Mouse (Mus musculus) liver, adult (tissue): ENCODE results near the gene Suv39h2.

Experiments used
- GATA4 ChIP-seq: IDR thresholded peaks from 2 replicates; pipeline ENCODE4 v1.6.1; 2014; ENCODE audit warnings: mild to moderate bottlenecking, low read length; ENCODE audit not compliant: insufficient replicate concordance

Suv39h2 gene

DNA sequence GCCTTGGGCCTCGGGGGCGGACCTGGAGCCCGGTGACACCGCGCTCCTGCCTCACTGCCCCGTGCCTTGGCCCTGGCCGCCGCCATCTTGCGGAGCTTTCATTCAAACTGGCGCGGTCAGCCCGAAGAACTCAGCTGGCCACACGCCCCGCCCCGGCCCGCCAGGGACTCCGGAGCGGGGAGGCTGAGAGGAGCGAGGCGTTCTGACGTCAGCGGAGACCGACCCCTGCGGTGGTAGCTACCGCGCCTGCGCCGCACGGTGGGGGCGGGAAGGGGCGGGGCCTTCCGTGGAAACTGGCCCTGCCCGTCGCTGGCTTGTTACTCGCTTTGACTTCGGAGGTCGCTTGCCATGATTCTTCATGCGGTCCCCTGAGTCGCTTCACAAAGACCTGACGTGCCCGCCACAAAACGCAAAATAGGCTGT is at the start of gene Suv39h2:
Gene Suv39h2 (minus strand): TSS at position 171 of the 423 bp plus-strand sequence.
- no peak for TF ChIP-seq GATA4

DNA sequence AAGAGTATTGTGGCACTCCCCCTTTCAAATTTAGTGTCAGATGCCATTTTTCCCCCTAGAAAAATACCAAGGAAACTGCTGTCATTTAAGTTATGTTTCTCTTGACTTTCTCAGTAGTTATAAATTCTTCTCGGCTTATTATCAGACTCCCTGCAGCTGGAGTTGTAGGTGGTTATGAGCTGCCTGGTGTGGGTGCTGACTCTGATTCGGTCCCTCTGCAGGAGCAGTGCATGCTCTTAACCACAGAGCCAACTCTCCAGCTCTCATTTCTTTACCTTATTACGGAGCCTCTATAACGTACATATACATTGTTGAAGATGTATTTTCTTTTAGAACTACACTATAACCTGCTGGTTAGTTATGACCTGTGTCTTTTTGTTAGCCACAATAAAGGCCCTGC is 47.7 kb upstream of the Suv39h2 start:
- TF ChIP-seq GATA4 = no peak

DNA sequence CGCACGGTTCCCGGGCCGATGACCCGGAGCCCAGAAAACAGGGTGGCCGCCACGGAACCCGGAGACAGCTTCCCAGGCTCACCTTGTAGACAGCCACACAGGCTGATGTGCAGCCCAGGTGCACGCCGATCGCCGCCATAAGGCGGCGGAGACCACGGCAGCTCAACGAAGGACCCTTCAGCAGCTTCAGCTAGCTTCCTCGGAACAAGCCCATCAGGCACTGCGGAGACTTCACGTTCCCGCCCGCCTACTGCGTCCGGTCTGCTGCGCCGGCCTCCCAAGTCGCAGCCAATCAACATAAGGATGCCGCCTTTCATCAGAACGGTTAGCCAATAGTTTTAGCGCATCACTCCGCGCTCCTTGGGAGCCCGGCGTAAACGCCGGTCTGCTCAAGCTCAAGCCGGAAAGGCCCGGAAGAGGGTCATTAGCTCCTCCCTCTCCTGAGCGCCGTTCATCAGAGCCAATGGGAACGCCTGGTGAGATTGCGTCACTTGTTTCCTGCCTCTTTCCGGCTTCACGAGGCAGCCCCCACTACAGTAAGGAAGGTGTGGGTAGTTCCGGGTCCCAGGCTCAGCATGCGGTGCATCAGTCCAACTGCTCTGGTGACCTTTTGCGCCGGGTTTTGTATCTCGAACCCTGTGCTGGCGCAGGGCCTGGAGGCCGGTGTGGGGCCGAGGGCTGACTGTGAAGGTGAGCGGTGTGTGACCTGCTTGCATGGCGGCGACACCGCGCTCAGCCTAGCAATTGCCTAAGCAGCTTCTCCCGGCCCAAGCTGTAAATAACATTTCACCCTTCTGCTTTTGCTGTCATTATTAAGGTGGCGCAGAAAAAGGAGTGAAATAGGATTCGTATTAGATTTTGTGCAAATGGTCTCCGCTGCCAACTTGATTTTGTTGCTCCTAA is 38.0 kb upstream of the Suv39h2 start, which contains the start of the genes Gm45902, Hspa14 and Cdnf:
Gene Gm45902 (minus strand): TSS at position 239 of the 903 bp plus-strand sequence.
Gene Hspa14 (minus strand): TSS at position 263 of the 903 bp plus-strand sequence.
Gene Cdnf (plus strand): TSS at position 479 of the 903 bp plus-strand sequence.
- no peak for TF ChIP-seq GATA4

DNA sequence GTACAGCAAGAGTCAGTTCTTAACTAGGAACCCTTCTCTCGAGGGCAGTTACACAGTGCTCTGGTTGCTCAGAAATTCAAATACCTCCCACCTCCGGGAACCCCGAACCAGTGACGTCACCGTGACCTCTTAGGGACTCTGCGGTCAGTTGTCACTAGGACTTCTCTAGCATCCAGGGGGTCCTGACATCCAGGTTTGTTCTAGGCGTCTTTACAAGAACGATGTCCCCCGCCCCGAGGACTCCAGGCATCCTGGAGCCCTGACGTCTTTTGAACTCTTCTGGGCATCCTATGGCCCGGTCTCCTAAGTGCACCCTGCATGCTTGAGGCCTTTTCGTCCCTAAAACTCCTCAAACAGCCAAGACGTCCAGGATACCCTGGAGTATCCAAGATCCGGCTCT is 37.2 kb upstream of the Suv39h2 start:
- no peak for TF ChIP-seq GATA4

DNA sequence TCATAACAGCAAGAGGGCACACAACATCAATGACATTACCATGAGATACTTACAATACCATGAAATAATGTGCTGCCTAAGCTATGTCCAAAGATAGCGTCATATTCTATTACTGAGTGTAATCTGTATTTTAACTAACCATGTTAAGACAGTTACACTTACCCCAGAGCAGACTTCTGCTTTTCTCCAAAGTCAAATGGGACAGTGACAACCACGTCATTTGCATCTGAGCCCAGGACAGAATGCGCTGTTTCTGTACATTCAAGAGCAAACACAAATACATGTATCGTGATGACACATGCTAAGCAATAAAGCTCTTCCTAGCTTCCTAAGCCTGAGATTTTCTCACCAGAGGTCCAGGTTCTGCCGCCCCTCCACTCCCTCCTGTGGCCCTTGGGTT is 26.1 kb upstream of the Suv39h2 start:
- no peak for TF ChIP-seq GATA4

DNA sequence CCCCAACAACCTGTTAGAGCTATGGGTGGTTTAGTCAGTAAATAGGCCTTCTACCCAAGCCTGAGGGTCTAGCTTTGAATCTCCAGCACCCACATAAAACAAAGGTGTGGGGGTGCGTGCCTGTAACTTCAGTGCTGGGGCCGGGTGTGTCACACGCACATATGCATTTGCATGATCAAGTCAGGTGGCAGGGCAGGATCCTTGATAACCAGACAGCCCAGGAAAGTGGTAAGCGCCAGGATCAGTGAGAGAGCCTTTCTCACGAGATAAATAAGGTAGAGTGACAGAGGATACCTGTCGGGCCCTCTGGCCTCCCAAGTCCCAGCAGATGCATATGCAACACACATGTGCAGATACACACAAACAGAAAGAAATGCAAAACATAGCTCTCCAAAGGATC is 24.7 kb upstream of the Suv39h2 start:
- no peak for TF ChIP-seq GATA4

DNA sequence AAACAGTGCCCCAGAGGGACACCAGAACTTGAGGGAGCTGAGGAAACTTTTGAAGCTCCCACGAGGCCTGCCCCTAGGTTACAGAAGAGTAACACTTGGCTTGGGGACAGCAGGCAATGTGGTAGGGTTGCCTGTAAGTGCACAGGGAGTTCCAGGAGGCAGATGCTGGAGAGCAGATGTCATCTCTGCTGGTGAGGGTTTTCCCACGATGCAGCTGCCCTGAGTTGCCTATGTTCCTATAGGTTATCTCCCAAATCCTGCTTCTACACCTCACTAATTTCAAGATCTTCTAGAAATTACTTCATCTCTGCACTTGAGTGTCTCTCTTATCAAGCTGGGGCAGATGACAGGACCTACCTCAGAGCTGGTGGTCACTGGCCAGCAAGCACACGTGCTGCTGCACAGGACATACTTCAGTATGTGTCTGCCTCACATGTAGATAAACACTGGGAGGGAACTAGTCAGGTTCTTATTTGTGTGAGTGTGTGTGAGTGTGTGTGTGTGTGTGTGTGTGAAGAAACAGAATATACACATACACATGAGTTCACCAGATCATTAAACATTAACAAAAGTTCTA is 19.1 kb upstream of the Suv39h2 start:
- no peak for TF ChIP-seq GATA4

DNA sequence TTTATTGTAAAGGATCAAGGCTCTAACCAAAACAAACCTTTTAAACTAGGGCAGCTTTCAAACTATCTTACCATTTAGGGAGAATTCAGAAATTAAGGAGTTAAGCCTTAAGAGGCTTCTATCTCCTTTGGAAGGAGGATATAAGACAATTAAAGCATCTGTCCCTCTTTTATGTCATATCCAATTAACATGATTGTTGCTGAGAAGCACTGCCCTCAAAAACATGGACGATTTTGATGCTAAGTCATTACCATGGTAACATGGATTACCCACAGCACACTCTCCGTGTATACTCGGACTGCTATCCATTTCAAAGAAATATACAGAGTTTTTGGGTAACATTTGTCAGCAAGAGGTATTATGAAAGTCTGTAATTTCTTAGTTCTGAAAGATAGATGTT is 15.0 kb upstream of the Suv39h2 start:
- TF ChIP-seq GATA4 = no peak

DNA sequence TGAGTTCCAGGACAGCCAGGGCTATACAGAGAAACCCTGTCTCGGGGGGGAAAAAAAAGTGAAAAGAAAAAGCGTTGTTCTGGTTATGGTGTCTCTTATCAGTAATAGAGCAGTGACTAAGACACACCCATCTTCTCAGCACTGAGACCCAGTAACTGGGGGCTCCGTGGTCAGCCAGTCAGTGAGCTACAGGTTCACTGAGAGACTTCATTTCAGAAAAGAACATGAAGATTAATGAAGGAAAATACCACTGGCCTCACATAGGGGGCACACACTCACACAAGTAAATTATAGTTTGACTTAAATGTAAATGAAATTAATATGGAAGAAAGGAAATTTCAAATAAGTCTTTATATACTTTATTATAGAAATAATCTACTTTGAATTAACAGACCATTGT is 5.4 kb upstream of the Suv39h2 start:
- TF ChIP-seq GATA4 = no peak

DNA sequence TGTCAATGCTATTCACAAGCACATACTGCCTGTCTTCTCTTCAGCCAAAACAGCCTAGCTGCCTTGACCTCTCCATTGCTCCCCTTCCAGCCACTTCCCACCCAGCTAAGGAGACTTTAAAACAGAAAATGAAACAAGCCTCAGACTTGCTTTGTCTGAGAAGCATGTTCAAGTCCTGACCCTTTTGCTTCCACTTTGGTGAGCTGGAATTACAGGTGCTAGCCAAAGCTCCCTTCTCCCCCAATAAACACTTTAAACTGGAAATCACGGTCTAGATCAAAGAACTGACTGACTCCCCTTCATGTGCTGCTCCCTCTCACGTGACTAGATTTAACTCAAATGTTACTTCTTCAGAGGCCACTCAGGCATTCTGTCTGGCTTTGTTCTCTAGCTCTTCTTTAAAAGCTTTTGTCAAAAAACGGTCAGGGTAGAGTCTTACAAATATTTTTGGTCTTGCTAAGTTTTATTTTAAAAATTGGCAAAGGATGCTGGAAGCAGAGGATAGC is 968 bp upstream of the Suv39h2 start:
- TF ChIP-seq GATA4 = no peak

DNA sequence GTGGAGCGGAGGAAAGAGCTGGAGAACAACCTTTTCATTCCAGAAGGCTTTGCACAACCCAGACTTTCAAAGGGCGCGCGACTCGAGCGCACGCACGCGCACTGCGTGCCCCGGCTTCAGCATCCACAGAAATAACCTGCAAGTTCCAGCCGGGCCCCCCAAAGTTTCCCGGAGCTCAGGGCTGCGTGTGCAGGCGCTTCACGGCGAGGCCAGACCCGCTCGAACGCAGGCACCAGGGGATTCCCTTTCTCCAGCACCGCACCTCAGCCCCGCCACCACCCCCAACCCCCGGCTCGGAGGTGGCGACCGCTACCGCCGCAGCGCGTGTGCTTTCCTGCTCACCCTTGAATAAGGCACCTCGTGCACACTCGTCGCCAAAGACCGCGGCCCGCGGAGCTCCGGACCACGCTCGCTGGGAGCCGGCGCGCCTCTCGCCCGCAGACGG is 448 bp downstream of the Suv39h2 start:
- TF ChIP-seq GATA4 = no peak

DNA sequence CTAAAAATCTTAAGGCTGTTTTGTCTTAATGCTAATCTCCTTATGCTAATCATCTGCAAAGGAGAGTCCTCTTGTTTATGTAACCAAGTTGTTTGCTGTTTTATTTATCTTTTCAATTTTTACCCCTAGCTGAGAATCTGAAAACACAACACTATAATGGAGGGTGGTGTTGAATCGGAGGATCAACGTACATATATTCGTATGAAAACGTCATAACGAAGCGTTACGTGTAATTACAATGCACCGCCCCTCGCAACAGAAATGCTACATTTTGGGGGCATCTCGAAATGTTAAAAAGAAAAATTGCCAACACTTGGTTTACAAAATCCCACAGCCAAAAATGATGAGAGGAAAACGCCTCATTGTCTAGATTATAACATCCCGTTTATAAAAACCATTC is 940 bp downstream of the Suv39h2 start:
- no peak for TF ChIP-seq GATA4

DNA sequence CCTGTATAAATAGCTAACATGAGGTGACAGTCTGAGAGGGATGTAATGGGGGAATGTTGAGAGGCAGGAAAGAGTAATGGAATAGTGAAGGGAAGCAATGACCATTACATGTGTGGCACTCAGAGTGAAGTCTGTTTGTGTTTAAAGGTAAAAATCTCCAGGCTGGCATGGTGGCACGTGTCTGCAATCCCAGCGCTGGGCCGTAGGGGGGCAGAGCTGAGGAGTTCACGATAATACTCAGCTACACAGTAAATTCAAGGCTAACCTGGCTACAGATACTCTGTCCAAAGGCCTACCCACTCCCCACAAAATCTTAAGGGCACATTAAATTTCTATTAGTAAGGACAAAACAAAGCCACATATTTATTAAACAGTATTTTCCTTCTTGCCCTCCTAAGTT is 18.2 kb downstream of the Suv39h2 start:
- TF ChIP-seq GATA4 = no peak

DNA sequence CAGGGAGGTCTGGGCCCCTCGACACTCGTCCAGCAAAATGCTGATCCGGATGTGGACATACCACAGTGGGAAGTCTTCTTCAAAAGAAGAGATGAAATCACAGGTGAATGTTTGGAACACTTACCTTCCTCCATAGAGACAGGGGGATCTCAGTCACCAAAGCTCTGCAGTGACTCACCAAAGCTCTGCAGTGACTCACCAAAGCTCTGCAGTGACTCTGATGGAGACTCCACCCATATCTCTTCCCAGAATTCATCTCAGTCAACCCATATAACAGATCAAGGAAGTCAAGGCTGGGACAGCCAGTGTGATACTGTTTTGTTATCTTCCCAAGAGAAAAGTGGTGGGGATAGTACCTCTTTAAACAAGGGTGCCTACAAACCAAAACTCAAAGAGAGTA is 21.7 kb downstream of the Suv39h2 start:
- TF ChIP-seq GATA4 = no peak

DNA sequence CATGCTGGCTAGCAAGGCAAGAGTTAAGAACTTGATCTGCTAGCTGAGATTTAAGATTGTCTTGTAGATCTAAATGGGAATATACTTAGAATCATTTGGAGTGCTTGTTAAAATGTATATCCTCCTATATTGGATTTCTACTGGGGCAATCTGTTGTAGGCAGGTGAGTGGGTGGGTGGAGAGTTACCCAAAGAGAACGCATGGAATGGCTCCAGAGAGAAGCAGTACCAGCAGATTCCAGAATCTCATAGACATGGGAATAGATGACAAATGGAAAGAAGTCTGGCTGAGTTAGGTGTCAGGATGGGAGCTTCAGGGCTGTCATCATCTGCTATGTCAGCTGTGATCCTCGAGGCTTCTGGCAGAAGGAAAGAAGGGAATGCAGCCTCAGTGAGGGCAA is 25.4 kb downstream of the Suv39h2 start:
- TF ChIP-seq GATA4 = no peak

DNA sequence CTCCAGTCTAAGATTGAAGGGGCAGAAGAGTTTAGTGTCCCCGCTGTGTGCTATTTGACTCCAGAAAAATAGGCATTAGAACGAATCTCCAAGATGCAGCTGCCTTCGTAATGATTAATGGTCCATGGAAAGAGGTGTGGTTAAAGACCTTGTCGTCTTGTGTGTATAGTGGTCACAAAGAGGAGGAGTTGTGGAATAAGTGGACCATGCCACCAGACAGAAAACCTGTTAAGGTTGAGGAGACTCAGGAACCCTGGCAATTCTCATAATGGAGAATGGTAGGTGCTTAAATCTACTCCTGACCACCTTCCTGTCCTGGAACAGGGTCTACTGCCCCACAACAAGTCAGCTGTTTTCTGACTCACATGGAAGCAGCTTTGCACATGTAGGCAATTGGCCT is 28.8 kb downstream of the Suv39h2 start:
- TF ChIP-seq GATA4 = no peak
